Mouse (Mus musculus): ENCODE data around the gene Spata5.

GRCm38 (mm10) chr3:37616586-37617547, 197.2 kb downstream of the Spata5 start:
- TF ChIP-seq POLR2A (IDR thresholded peaks at IDR 0.05; ENCODE audit: borderline replicate concordance, low read depth, low read length) = no peak
- TF ChIP-seq CTCF (IDR thresholded peaks at IDR 0.05; ENCODE audit: low read depth, low read length) = no peak

All from bone marrow macrophage, adult 2 months (primary cell).